Mouse (Mus musculus) retina, adult 2 months (tissue): ENCODE measurements at regions not wholly inside any gene's neighbourhood (a gene's known extent, or its start where the extent isn't known, plus 50 kb on each side); places are given as distances from the start of the nearest gene placed in this dataset.

ENCODE experiments used
- DNase-seq: peaks from one replicate; pipeline ENCODE4 v3.0.0-alpha.2; 2012; ENCODE audit warnings: low read depth, low spot score

DNA sequence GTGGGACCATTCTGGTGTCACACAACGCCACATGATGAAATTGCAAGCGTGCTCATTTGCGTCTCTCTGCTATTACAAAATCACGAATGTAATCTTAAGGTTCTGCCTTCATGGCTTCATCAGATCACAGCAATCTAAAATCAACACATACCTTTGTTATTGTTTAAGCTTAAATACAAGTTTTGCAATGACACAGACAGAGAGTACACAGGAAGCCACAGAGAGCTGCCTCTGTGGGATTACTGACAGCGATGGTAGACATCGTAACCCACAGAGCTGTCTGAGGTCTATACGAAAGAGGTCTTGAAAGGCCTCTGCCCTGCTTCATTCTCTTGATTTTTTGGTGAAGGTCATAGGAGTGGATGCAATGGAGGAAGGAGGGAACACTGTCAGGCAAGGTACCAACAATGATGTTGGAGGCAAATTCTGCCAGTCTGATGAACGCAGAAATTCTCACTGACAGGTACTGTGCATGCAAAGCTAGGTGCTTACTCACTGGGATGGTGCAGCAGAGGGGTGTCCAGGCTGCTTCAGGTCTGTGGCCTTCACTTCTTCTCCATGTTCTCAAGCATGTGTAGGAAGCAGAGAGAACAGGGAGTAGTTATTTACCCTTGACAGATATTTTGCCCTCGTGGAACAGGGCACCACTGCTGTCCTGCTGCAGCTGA is 226.5 kb downstream of the Gm19410 start:
- no peak for DNase-seq

- DNase-seq, result no peak
Observed at GRCm38 (mm10) chr8:35996330-35997077, 230.9 kb downstream of the Gm19410 start.

DNA sequence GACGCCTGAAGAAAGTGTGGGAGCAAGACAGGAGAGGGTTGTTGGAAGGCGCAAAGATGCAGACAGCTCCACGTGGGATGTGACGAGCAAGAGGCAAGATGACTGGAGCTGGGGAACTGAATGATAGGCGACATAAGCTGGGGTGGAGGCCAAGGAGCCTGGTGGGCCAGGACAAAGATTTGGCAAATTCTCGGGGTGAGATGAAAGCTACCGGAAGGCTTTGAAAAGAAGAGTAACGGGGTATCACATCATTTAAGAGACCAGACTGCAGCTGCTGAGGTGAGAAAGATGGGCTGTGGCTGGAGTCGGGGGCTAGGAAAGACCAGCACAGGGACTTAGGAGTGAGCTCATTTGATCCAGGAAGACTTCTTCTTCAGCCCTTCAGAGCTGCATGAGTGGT is 234.0 kb downstream of the Gm19410 start:
- DNase-seq, result no peak

DNA sequence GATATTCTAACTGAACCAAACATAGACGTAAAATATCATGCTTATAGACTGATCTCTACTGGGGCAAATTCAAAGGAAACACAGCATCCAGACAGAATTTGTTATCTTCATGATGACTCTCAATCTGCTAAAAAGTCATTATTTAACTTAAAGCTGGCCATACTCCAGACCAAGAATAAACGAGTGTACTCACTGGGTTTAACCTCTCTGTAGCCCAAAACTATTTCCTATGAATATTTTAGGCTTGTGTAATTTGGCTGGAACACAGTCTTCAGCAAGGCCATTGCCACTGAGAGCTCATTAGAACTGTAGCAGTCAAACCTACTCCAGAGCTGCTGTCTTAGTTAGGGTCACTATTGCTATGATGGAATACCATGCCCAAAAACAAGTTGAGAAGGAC is 238.8 kb downstream of the Gm19410 start:
- DNase-seq, result no peak

GRCm38 (mm10) chr8:36005536-36005935 is 239.9 kb downstream of the Gm19410 start:
- no peak for DNase-seq

DNA sequence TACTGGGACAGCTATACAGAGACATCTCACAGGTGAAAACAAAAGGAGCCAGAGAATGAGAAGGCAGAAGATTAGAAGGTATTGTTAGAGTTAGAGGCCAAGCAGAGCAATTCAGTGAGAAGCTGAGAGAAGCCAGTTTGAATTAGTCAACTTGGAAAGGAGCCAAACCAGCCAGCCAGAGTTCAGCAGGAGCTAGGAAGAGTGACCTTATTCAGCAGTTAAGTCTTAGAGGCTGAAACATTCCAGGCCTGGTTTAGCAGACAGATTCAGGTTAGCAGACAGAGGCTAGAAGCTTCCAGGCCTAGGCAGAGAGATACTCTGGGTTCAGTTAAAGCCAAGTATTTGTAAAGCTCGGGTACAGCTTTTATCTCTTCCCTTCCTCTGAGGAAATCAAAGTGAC is 242.1 kb downstream of the Gm19410 start:
- DNase-seq, result no peak

- no peak for DNase-seq
Observed at GRCm38 (mm10) chr8:36009565-36009964, 244.0 kb downstream of the Gm19410 start.

GRCm38 (mm10) chr8:36010446-36011217 is 245.0 kb downstream of the Gm19410 start:
- no peak for DNase-seq

DNA sequence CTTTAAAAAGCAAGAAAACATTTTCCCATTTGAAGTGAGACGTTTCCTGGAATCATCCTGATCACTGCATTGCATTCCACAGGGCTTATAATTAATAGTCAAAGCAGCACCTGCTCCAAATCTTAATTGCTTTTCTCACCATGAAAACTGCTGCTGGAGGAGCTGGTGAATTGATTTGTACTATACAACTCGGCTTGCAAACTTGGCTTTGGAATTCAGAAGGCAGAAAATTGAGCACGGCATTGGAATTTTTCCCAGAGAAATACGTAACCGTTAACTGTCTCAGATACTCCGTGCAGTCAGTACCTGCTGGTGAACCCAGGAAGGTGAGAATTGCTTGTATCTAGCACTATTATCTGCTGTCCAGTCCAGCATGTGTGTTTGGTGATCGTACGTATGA is 249.3 kb downstream of the Gm19410 start:
- no peak for DNase-seq

DNA sequence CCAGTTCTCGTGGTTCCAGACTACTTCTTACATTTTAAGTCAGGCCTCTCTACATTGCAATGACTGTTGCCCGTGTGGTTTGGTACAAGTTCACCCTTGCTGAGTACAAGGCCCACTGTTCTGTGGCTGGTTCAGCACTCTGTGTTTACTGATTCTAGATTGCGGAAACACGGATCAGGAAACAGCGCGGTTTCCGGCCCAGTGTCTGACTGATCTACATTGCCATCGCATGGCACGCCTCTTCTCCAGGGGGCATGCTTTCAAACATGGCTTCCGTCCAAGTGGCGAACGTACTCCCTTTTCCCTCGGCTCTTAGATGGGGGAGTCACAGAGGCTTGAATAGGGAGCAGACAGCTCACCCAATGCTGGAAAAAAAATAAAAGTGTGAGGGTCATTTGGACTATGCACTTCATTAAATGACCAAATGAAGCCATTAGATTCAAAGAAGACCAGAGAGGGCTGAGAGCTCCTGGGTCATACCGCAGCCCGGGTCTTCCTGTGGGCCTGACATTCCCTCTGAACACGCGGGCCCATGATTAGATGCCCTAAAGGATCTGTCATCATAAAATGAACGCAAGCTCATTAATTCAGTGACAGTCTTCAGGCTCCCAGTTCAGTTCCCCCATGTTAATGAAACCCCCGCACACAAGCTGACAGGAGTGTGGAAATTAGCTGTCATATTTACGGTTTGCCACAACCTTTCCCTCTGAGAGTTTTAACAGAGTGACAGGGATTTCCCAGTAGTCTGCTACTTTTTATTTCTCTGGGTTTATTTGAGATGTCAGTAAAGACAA is 250.9 kb downstream of the Gm19410 start:
- DNase-seq, result no peak

DNA sequence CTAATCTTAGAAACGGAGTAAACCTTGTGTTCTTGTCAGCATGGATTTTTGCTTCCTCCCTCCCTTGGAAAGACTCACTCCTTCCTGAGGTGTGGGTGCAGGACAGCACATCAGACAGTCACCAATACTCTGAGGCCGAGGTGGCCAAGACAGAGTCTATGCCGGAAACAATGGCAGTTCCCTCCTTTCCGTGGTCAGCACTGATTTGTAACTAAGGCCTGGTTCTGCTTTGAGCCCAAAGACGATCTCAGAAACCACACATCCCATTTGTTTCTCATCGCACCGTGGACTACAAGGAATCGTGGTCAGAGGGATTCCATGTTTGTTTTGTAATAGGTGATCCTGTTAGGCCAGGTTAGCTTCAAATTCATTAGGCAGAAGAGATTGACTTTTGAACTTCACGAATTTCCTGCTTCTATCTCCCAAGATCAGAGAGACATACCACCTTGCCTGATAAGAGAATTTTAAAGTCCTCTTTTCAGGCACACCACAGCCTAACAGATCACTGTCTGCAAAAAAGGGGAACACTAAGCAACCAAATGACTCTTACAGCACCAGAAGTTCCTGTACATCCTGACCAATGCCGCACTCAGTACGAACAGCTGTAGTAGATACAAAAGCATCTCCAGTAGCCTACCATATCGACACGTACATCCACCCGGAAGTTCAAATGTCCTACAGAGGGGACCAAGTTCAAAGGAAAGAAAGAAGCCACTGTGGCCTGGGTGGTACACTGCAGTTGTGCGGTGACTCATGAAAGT is 253.6 kb downstream of the Gm19410 start:
- DNase-seq, result no peak

- DNase-seq, result no peak
Observed at GRCm38 (mm10) chr8:36019895-36020294, 254.3 kb downstream of the Gm19410 start.

GRCm38 (mm10) chr8:36027586-36027985 is 262.0 kb downstream of the Gm19410 start:
- no peak for DNase-seq

DNA sequence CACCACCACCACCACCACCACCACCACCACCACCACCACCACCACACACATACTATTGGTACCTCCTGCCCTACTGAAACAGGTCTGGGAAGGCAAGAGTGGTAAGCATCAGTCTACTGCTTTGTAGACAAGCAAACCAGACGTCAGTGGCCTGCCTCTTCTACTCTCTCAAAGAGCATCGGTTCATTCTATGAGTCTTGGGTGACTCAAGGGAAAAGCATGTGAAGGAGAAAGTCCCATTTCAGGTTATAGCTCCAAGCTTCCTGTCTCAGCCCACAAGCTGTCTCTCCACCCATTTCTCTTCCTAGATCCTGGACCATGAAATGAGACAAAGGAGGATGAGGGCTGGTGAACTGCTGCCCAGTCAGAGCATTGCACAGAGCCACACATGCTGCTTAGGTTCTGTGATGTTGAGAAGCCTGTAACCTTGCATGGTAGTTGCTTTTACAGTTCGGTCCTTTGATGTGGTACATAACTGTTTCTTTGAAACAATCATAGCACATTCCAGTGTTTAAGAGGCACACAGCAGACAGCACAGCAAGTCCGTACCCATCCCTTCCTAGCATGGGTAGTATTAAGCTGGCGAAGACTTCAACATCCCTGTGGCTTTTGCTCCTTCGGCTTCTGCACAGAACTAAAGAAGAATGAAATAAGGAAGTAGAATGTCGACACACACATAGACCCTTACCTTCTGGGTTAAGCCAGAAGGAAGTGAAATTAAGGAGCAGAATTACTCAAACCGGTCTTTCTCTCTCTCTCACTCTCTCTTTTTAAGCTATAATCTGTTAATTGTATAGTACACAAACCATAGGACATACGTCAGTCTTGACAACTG is 262.7 kb downstream of the Gm19410 start:
- no peak for DNase-seq

DNA sequence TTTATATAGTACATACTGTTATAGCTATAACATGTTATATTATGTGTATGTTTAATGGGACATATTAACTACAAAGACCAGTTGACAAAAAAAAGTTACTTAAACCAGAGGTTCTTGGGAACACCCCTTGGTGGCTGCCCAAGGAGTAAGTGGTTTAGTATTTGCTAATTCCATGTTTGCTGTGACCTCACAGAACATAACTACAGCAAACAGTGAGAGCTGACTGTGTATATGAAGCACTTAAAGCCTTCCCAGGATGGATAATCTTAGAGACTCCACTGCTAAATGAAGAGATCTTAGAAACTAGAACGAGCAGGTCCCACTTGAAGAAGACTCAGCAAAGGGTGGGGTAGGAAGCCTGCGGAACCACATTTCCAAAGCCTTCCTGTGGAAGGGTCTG is 263.9 kb downstream of the Gm19410 start:
- no peak for DNase-seq

GRCm38 (mm10) chr8:36030237-36030636 is 264.6 kb downstream of the Gm19410 start:
- DNase-seq, result no peak

DNA sequence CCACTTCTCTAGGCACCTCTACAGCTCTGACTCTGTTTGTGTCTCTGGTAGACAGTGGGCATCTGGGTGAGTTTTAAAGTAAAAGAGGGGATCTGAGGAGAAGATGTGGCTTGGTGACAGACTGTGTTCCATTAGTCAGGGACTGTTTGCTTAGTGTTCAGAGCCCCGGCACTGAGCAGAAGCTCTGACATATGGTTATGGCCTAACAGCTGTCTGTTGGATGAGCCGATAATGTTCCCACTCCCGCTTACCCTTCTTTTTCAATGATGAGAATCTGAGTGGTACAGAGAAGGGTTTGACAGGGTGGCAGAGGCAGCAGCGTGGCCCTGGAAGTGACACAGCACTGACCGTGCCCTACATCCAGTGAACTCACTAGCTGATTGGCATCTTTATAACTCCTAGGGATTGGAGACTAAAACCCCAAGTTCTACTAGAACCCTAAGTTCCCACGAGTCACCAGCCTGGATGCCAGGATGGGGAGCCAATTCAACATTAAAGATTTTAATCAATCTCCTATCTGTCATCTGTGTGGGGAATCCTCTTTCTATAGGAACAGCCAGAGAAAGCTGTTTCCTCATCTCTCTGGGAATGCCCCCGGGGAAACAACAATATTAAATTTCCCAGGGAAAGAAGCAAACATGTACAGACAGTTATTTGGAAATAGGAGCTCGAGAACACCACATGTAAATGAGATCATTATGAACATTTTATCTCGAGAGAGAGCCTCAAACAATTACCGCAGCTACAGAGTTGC is 266.6 kb downstream of the Gm19410 start:
- DNase-seq, result no peak

DNA sequence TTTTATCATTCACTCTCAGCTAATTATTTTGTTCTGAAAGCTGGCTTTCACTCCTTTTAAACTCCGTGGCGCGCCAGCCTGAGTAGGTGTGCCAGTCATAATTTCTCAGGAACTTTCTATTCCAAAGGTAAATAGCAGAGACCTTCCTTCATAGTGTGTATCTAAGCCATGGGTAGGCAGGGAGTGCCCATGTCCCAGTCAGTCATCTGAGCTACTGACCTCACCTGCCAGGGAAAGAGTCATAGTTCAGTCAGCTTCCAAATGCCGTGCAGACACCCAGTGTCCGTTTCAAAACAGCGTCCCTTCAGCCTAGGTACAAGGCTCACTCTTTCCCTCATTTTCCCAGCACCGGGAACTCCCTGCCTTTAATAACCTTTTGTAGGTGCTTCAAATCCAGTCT is 269.7 kb downstream of the Gm19410 start:
- no peak for DNase-seq

DNA sequence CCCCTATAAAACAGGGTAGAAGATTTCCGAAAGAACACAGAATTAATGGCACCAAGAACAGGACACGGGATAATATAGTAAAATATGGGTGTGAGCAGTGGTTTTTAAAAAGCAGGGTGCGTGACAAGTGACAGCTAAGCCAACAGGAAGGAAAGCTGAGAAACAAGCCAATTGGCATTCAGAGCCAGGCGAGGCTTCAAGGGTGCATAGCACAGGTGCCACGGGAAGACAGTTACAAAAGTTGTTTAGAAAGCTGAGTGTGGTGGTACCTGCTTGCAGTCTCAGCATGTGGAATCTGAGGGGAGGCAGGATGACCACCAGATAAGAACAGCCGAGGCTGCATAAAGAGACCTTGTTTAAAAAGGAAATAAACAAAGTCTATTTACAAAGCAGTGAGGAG is 270.7 kb downstream of the Gm19410 start:
- DNase-seq, result no peak
